Mouse (Mus musculus) monocyte, adult 5-6 weeks (primary cell): ENCODE measurements at regions not wholly inside any gene's neighbourhood (a gene's known extent, or its start where the extent isn't known, plus 50 kb on each side); places are given as distances from the start of the nearest gene placed in this dataset.
A peak's percentile ranks its signal among the peaks of the same experiment; 100 is the strongest.
"Not testable (repeated sequence)": the region's sequence is repeated elsewhere in the genome, so short reads cannot be mapped to it uniquely, and the experiment has no call there.

Experiments
- ATAC-seq: fragments of 153-309, 156-312 bp; replicated peaks from 2 replicates; pipeline ENCODE4 v1.8.0; 2017; ENCODE audit warnings: mild to moderate bottlenecking; ENCODE audit not compliant: low TSS enrichment, insufficient number of reproducible peaks, severe bottlenecking, poor library complexity, low FRiP score

DNA sequence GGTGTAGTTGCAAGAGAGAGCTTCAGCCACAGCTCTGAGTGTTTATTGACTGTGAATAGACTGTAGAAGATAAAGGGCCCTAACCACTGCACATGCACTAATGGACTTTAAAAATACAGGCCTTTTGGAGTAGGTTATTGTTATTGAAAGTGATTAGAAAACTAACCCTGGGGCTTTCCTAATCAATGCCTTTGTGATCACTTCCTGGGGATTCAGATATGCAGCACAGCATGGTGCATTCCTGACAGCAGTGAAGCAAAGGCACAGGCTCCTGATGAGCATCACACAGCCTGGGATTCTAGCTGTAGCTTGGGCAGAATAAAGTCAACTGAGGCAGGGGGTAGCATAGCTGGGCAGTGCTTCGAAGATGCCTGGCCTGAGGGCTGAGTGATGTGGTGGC lies 87.3 kb downstream of the Gm11077 start:
- ATAC-seq: no peak

DNA sequence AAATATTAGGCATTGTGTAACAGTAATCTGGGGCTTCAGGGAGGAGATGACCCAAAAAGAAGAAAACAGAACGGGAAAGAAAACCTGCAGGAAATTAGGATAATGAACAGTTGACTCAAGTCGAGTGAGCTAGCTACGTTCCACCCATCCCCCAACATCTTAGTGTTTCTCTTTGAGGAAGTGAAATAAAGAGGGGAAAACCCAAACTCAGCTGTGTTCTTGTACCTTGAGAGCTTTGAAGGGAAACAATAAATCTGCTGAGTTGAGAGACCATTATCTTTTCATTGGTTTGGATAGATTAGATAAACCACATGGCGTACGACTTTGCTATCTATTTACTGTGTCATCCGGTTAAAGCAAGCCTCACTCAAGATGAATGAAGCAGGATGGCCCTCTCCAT lies 87.7 kb downstream of the Gm11077 start:
- ATAC-seq: peak; percentile 79

DNA sequence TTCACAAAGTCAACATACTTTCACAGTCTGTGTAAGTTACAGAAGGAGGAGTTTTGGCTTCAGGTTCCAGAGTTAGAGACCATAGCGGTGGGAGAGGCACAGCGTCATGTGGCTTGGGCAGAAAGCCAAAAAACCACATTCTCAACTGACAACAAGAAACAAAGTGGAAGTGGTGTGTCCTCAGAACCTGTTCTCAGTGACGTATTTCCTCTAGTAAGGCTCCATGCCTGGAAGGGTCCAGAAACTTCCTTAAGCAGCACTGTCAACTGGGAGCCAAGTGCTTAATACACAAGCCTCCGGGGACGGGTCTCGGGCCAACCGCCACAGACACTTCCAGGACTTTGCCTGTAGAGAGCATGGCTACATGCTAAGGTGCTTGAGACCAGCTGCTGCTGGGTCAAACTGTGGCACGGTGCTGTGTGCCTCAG lies 90.4 kb downstream of the Gm11077 start:
- no peak for ATAC-seq

DNA sequence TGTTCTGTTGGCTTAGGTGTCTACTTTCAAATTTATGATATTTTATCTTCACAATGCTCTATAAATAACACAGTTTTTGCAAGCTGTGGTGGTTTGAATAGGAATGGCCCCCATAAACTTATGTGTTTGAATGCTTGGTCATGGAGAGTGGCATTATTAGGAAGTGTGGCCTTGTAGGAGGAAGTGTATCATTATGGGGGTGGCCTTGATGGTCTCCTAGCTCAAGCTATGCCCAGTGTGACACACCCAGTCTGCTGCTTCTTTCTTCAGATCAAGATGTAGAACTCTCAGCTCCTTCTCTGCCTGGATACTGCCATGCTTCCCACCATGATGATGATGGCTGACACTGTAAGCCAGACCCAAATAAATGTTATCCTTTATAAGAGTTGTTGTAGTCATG lies 97.4 kb downstream of the Gm11077 start:
- ATAC-seq: no peak

DNA sequence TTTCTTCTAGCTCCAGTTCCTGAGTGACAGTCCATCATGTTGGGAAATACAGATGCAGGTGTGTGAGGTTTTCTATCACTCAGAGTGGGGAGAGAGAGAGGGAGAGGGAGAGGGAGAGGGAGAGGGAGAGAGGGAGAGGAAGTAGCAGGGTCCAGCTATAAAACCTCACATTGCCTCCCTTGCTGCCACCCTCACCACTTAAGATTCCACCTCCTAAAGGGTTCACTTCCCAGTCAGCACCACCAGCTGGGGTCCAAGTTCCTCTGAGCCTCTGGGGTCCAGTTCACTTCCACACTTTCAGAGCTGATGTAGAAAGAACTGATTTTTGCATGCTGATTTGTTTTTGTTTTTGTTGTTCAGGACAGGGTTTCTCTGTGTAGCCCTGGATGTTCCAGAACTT lies 98.6 kb downstream of the Gm11077 start:
- ATAC-seq: no peak

DNA sequence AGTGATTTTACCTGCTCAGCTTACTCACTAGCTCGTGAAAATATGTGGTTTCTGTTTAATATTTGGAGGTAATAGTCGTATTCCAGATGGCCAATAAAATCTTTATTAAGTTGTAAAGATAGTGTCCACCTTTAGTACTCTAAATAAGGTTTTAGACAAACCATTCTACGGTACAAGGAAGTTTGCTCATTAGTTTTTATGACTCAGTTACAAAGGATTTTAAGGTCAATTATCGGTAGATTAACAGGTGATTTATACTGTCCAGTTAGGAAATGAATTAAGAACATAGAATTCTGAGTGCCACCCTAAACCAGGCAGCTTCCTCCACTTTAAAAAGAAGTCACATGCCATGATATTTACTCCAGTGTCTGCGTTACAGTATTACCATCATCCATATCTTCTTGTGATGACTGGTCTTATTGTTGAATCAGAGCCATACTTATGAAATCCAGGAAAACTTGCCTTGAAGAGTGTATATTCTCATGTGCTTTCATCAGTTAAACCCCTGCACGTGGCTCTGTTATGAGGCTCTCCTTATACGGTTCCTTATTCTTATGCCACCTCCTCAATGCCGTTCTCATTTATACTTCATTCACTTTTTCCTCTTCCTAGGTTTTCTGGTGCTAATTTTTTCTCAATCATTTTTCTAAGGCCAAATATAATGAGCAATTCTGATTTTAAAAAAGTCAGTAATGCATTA lies 114.4 kb downstream of the Gm11077 start:
- ATAC-seq: no peak

DNA sequence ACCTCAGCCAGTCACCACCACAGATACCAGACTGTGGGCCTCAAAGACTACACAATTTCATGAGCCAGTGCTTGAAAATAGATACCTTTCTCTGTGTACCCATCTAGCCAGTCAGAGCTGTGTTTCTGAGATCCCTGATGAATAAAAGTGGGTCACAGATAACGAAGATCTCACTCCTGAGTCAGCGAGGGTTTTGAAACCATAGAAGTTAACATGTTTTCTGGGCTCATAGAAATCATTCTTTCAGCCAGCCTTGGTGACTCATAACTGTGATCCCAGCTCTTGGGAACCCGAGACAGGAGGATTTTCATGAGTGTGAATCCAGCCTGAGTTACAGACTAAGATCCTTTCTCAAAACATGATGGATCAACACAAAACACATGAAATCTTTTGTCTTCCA lies 118.1 kb downstream of the Gm11077 start:
- ATAC-seq: no peak

DNA sequence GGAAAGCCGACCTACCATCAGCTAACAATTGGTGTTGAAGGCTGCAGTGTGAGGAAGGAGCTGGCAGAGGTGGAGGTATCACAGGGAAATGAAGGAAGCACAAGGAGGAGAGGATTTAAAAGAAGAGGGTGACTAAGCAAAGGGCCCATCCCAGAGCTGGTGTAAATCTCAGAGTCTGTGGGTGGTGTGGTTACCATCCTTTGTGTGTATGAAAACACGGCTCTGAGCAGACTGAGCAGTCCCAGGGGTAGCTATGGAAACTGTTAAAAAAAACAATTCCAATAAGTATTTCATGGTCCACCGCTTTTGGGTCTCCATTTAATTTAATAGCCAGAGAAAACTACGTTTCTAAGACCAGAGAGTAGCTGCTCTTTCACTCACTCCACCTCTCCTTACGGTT lies 123.3 kb downstream of the Gm11077 start:
- no peak for ATAC-seq

DNA sequence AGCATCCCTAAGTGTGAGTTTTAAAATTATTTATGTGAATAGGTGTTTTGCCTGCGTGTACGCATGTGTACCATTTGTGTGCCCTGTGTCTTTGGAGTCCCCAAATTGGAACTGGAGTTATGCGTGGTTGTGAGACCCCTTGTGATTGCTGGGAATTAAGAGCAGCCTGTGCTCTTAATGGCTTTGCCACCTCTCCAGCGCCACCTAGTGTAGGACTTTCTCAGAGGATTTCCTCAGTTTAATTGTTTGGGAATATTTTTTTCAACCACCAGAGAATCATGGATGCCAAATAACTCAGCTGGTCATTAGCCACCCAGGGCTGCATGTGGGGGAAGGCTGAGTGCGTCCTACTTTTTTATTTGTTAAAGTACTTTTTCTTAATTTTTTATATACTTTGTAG lies 124.4 kb downstream of the Gm11077 start:
- ATAC-seq: no peak

DNA sequence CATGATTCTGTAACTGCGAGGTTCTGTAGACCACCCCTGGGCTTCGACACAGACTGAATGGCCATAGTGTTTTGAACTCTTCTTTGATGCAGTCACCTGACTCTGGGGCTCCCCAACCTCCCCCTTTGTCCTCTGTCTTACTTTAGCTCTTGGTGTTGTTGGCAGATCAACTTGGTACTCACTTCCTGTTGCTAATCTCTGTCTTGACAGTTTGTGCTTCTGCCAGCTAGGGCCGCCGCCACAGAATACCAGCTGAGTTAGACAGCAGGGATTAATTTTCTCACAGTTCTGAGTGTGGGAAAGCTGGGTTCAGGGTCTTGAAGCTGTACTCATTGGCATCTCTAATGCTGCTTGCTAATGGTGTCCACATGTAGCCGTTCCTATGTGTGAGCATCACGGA lies 125.6 kb downstream of the Gm11077 start:
- no peak for ATAC-seq

DNA sequence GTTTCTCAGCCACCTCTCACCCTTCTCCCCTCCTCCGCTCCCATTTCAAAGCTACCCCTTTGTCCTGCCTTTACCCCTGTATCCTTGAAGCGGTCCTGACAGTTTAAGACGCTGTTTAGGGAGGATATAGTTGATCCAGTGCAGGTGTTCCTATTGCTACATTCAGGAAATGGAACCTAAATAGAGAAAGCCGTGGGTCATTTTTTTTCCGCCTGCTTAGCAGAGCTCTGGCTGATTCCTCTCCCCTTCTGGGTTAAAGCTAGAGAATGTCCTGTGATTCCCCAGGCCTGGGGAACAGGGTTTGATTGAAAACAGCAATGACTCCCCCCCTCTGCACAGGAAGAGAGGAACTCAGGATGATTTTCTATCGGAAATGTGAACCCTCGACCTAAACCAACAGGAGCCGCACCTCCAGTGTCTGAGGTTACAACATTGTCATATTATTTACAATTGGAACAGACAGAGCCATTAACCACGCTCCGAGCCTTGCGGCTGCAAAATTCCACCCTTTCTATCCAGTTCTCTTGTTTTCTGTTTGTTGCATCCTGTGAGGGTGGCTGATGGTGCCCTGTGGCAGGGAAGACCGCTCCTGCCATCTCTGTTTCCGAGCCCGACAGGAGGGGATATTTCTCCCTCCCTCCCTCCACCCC lies 127.5 kb downstream of the Gm11077 start:
- no peak for ATAC-seq

DNA sequence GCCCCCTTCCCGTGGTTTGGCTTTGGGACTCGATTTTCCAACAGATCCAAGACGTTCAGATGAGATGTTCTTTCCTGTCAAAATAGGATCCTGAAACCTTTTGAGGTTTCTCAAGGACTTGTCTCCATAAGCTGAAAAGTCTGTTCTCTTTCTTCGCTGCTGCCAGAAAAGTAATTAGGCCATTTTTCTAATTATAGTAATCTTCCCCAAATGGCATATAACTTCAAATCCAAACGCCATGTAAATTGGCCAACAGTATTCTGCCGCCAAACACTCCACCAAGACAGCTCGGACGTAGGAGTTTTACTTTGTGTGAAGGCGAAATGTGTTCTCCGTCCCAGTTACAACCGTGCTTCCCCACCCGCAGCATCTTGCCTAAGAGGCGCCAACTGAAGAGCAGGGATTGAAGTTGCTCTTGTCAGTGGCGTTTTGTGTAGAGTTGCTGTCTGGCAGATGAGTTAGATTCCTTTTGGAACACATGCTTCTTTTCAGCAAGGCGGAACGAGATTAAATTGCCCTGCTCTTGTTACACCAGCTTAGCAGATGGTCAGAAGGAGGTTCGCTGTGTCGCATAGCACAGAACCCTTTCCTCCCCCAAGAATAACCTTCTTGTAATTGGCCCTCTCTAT lies 128.1 kb downstream of the Gm11077 start:
- ATAC-seq: no peak

DNA sequence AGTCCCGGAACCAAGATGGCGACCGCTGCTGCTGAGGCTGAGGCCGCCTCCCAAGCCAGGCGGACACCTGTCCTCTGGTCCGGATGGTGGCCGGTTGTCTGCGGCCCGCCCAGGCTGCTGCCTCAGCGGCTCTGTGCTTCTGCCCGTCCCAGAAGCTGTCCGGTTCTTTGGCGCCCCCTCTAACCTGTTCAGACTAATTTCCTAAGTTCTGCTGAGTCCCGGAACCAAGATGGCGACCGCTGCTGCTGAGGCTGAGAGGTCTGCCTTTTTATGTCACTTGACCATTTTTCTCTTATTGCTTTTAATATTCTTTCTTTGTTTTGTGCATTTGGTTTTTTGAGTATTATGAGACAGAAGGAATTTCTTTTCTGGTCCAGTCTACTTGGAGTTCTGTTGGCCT lies 140.4 kb downstream of the Gm11077 start:
- ATAC-seq: not testable (repeated sequence)

DNA sequence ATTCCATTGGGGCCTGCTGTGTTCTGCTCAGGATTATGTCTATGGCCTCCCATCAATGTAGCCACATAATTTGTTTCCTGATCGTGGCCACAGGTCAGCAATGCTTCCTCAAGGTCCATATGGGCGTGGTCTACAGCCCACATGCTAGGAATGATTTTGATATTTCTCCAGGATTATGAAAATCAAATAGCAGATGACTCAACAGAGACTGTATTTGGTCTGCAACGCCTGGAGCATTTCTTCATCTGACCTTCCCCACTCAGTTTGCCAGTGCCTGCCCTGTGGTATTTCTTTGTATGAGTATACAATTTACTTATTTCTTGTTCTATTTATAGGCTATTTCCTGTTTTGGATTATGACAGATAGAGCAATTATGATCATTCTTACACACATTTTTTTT lies 145.7 kb downstream of the Gm11077 start:
- ATAC-seq: no peak

DNA sequence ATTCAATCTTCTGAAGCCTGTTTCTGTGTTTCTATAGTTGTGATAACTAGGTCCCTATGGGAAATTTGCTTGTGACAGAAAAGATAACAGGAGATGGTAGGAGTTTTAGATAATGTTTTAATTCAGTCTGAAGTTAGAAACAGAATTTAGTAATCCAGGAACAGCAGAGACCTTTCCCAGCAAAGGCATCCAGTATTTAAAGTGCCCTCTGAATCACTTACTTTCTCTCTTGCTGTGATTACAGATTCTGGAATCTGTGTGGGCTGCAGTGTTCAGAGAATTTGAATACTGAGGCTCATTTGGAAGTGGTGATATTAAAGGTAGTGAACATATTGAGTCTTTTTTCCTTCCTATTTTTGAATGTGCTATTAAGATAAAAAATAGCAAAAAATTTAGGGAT lies 154.6 kb downstream of the Gm11077 start:
- ATAC-seq: no peak

DNA sequence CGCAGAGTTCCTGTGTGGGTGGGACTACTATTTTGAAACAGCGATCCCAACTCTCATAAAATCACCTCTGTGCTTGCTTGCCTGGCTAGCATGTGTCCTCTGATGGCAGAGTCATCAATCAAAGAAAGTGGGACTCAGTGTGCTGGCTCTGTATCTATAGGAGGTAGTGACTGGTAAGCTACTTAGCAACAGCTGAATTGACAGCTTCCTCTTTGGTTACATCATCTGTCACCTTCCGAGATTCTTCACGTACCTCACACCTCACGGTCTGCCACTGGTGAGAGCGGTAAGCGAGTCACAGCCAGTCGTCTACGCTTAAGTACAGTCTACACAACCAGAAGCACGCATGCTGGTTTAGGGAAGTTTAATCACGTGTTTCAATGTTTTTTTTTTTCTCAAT lies 159.5 kb downstream of the Gm11077 start:
- no peak for ATAC-seq

DNA sequence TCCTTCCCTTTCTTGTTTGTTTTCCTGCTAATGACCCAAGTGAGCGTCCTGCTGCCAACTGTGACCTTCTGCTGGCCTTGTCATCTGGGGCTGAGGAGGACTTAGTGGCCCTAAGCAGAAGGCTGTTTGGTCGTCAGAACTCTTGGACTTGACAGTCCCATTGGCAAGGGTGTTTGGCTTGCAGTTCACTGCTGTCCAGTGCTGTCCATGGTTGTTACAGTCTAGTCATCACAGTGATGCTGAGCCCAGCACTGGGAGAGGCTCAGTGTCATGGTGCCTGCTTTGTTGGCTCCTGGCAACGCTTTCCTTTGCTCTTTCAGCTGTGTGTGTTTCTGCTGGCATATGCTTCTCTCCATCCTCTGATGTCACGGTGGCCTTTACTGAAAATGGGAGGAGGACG lies 161.0 kb downstream of the Gm11077 start:
- no peak for ATAC-seq

DNA sequence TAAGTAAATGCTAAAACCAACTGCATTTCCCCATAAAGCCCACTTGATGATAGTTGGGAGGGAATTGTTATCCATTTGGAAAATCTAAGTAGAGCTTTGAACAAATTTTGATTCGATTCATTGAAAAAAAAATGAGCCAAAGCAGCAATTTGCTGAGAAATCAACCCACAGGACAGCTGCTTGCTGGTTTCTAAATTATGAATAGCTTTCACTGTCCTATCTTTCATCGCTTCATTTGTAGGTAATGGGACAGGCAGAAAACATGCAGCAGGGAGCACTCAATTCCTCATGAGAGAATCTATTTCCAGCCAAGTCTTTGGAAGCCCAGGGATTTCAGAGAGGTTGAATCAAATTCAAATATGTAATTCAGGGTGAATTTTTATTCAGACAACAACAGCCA lies 161.5 kb downstream of the Gm11077 start:
- no peak for ATAC-seq

DNA sequence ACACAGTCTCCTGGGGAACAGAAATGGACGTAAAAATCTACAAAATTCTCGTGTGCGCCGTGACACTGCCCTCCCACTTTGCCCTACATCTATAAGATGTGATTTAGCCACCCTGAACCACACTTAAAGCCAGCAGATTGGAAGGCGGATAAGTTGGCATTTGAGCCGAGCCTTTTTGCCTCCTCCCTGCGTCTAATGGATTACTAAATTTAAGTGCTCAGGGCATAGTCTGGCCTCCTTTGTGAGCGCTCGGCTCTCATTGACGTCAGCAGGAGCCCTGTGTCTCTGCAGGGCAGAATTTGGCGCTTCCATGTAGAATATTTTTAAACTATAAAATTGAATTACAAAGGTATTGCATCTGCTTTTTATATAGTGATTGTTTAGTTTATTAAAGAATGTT lies 165.4 kb downstream of the Gm11077 start:
- no peak for ATAC-seq

DNA sequence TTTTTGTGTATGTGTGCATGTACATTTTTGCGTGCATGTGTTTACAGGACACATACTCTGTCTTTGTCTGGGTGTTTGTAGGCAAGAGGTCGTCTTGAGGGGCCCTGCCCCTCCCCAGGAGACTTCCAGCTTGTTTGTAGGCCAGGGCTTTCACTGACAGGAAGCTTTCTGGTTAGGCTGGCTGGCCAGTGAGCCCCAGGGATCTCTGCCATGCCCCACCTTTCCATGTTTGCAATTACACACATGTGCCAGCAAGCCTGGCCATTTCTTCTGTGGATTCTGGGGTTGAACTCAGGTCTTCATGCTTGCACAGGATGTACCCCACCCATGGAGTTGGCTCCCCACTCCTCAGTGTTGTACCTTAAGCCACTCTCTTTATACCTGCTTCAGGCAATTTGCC lies 166.4 kb downstream of the Gm11077 start:
- ATAC-seq: no peak
